Mouse (Mus musculus) WW6 (cell line): Measurements from ENCODE around the gene Hs6st2.

Experiments used
- DNase-seq: peaks from one replicate; pipeline ENCODE4 v3.0.0-alpha.2; 2013; ENCODE audit warnings: low read depth, low spot score

Gene Hs6st2

GRCm38 (mm10) chrX:51349682-51350081 is 332.0 kb downstream of the Hs6st2 start:
- DNase-seq: no peak

- DNase-seq: no peak
Observed at GRCm38 (mm10) chrX:51343595-51343994, 338.1 kb downstream of the Hs6st2 start.
